Mouse (Mus musculus) layer of hippocampus, adult 2 months (tissue): ENCODE results near the gene Pdp2. TPM values are rescaled to one million over a fixed set of nuclear protein-coding genes. Genes with fewer than 3 reads are reported as not detected.
A peak's percentile ranks its signal among the peaks of the same experiment; 100 is the strongest.

Experiments used
- DNase-seq, 2 experiments: peaks; one replicate each; pipeline ENCODE4 v3.0.0; 2022; ENCODE audit warnings: low spot score in 2 of 2
- H3K27ac ChIP-seq: fragments of 200-600 bp; 2 replicates; pipeline ENCODE4 v1.8.1; 2022
- H3K4me3 ChIP-seq: fragments of 200-600 bp; 2 replicates; pipeline ENCODE4 v1.8.1; 2022; ENCODE audit warnings: mild to moderate bottlenecking
- CTCF ChIP-seq: fragments of 200-600 bp; conservative IDR thresholded peaks from 2 replicates; pipeline ENCODE4 v1.8.1; 2022; ENCODE audit warnings: antibody characterized with exemption, mild to moderate bottlenecking, moderate library complexity
- total RNA-seq, 2 experiments: library from RNA; stranded (reverse); gene quantifications; 2 replicates each; pipeline ENCODE4 v1.2.3; 2021

The Pdp2 gene
- total RNA-seq, 2 experiments from 2014 or later: 8.7 to 9.1 TPM

DNA sequence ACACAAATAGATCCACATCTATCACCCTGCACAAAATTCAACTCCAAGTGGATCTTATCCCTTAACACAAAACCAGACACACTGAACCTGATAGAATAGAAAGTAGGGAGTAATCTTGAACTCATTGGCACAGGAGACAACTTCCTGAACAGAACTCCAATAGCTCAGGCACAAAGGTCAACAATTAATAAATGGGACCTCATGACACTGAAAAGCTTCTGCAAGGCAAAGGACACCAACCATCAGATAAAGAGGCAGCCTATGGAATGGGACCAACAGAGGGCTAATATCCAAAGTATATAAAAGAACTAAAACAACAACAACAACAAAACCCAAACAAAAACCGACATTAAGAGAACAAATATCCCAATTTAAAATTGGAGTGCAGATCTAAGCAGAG, 6.7 kb upstream of the Pdp2 start:
- no peak for TF ChIP-seq CTCF

DNA sequence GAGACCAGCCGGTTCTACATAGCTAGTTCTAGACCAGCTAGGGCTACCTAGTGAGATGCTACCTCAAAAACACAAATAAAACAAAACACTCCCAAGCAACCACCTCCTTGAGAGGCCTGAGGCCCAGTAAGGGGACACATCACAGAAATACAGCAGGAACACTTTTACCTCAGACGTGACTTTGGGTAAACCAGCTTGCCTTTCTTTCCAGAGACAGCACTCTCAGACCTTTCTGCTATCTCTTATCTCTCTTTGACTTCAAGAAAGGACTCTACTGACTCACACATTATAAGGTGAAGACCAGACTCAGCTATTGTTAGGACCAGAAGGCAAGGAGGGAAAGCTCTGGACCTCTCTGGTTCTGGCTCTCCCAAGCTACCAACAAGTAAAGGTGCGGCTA, 967 bp upstream of the Pdp2 start:
- H3K4me3 ChIP-seq: no peak overlapping the region
- TF ChIP-seq CTCF: no peak
- no peak for DNase-seq
- H3K27ac ChIP-seq: no peak overlapping the region

More for the DNA sequence above, 6.7 kb upstream of the Pdp2 start:
- no peak for DNase-seq
- Histone ChIP-seq H3K4me3 (no peak overlapping the region), H3K27ac (no peak overlapping the region)

DNA sequence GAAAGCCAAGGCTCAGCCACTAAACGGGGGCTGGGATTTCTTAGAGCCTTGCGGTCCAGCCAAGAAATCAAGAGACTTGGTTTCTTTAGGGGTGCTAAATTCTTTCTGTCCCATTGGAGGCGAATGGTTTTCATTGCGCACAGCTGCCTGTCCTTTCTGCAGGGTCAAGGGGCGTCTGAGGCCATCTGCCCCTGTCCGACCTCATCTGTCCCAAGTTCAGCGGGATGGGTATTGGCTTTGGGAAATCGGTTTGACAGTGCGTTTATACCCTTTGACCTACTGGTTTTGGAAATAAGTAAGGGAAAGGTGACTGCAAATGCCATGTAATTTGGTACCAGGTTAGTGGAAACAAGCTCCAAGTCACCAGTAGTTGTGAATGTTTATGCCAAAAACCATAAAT, 605 bp downstream of the Pdp2 start:
- H3K27ac ChIP-seq: peak overlapping the region; percentile 94
- no peak for TF ChIP-seq CTCF
- peak overlapping the region; percentile 80 for H3K4me3 ChIP-seq
- DNase-seq: no peak

DNA sequence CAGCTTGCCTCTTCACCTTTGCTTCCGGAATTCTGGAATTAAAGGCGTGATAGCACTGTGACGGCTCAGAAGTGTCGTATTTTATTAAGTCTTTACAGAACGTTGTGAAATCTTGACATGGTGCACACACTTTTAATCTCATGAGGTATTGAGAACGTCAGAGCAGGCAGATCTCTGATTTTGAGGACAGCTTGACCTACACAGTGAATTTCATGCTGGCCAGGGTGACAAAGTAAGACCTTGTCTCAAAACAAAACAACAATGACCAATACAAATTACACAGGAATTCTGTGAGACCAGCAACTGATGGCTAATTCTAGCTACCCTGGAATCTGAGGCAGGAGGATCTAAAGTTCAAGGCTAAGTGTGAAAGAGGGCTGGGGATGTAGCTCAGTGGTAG, 1.3 kb downstream of the Pdp2 start:
- no peak overlapping the region for H3K27ac ChIP-seq
- H3K4me3 ChIP-seq: no peak overlapping the region; the same call in 1 of the 2 replicates
- no peak for TF ChIP-seq CTCF
- no peak for DNase-seq

DNA sequence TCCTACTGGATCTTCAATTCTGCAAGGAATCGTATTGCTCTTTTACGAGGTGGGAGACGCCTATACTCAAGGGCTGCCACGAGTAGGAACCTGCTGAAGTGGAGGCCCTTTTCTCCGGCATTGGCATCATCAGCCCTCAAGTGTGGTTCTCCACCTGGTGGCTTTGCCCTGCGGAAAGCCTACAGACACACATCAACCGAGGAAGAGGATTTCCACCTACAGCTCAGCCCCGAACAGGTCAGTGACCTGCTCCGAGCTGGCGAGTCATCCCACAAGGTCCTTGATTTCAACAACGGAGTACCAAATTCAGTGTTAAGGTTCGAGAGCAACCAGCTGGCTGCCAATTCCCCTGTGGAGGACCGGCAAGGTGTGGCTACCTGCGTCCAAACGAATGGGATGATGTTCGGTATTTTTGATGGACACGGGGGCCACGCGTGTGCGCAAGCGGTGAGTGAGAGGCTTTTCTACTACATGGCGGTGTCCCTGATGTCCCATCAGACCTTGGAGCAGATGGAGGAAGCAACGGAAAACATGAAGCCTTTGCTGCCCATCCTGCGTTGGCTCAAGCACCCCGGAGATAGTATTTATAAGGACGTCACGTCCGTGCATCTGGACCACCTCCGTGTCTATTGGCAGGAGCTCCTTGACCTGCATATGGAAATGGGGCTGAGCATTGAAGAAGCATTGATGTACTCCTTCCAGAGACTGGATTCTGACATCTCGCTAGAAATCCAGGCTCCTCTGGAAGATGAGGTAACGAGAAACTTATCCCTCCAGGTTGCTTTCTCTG, 2.5 kb downstream of the Pdp2 start:
- H3K4me3 ChIP-seq: no peak overlapping the region
- no peak for DNase-seq
- no peak overlapping the region for H3K27ac ChIP-seq
- TF ChIP-seq CTCF: no peak

GRCm38 (mm10) chr8:104594611-104595362, 3.5 kb downstream of the Pdp2 start:
- no peak overlapping the region for H3K4me3 ChIP-seq
- H3K27ac ChIP-seq: no peak overlapping the region
- no peak for DNase-seq
- no peak for TF ChIP-seq CTCF

- Histone ChIP-seq H3K4me3 (no peak overlapping the region), H3K27ac (no peak overlapping the region)
- no peak for DNase-seq
- TF ChIP-seq CTCF: no peak
Measured at GRCm38 (mm10) chr8:104595773-104596536, 4.7 kb downstream of the Pdp2 start.

DNA sequence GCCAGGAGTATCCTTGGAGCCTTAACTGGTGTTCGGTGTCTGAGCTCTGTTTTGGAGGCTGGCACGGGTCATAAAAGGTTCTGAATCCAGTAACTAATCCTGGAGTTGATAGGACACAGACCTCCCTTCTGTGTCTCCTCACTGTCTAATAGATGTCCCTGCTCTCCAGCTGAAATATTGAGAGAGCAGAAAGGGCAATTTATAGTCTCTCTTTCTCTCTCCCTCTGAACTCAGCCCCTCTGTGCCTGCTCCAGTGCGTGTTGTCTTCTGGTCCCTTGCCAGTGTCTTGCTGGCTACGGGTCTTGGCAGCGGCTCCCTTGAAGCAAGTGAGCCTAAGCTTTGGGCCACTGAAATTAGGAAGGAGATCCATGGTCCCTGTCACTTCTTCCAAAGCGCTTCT, 6.4 kb downstream of the Pdp2 start:
- TF ChIP-seq CTCF: no peak
- no peak overlapping the region for H3K27ac ChIP-seq
- no peak overlapping the region for H3K4me3 ChIP-seq
- no peak for DNase-seq

DNA sequence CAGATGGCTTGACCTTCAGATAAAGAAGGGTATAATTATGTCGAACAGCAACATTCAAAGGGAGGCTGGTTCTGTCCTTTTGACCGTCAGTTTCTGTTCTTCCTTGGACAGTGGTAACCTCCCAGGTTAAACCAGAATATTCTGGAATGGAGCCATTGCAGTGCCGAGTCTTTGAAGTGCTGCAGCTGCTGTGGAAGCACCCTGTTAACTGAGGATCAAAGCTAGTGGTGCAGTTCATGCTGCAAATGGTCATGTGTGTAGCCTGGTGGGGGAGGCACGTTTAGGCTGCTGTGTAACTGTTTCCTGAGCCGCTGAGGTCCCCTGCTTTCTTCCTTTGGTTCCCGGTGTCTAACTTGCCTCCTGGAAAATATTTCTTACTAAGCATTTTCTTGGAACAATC, 7.2 kb downstream of the Pdp2 start:
- DNase-seq: no peak
- H3K4me3 ChIP-seq: no peak overlapping the region
- TF ChIP-seq CTCF: no peak
- H3K27ac ChIP-seq: no peak overlapping the region

DNA sequence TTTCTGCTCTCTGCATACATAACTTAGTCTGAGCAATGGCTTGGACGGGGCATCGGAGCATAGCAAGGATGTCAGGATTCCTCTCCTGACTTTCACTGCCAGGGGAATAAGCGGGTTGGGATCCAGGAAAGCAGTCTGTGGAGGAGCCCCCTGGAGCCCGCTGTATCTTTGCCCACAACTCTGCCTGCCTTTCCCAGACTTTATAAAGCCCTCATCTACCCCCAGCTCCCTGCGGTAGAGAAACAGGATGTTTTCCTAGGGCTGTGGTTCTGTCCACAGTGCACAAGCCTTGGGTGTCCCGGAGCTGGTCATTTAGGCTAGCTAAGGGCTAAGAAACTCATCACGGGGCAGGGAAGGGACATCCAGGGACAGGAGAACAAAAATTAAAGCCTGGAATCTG, 10.1 kb downstream of the Pdp2 start:
- Histone ChIP-seq H3K27ac (no peak overlapping the region), H3K4me3 (no peak overlapping the region)
- TF ChIP-seq CTCF: no peak
- DNase-seq: no peak

DNA sequence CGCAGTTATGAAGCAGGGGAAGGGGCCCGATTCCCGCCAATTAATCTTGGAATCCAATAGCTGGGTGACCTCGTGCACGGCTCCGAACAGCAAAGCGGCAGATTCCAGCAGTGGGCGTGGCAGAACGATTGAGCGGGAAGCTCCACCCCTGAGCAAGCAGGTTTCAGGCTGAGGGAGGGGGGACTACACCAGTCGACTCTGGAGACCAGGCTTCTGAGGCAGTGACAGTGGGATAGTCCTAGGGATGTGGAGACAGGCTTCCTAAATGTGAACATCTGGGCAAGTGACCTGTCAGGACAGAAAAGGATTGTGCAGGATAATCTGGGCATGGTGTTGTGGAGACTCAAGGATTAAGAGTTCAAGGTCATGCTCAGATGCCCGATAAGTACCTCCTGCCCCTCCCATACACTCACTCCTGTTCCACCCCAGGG, 10.7 kb downstream of the Pdp2 start:
- DNase-seq: no peak
- no peak overlapping the region; the same call in 1 of the 2 replicates for H3K4me3 ChIP-seq
- TF ChIP-seq CTCF: no peak
- H3K27ac ChIP-seq: no peak overlapping the region

- H3K27ac ChIP-seq: no peak overlapping the region
- peak; percentile 80 to 84 for DNase-seq
- peak overlapping the region; percentile 36 for H3K4me3 ChIP-seq
- TF ChIP-seq CTCF: peak; percentile 96
Measured at GRCm38 (mm10) chr8:104602468-104603244, 11.4 kb downstream of the Pdp2 start.

DNA sequence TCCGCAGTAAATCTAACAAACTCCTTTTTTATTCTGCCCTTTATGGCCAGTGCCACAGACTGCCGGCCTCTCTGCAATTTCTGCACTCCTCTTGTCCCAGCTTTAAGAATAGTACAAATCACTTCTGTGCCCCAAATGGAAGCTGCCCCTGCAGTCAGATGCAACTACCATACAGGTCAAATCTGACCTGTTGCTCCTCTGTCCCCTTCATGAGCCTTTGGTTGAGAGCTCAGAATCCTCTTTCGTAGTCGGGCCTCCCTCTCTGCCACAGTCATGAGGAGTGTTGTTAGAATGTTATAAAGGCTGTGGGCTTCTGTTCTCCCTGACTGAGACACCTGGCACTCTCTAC, 12.0 kb downstream of the Pdp2 start:
- no peak overlapping the region for H3K27ac ChIP-seq
- H3K4me3 ChIP-seq: no peak overlapping the region
- TF ChIP-seq CTCF: no peak
- no peak for DNase-seq
